Mouse (Mus musculus) heart, adult 9 months (tissue): ENCODE measurements around the gene Abcf3.
A peak's percentile ranks its signal among the peaks of the same experiment; 100 is the strongest.

ENCODE experiments used
- DNase-seq, 2 experiments: peaks; one replicate each; pipeline ENCODE4 v3.0.0; 2022; ENCODE audit warnings: low spot score in 2 of 2

Gene Abcf3

GRCm38 (mm10) chr16:20548096-20548948 lies at the start of gene Abcf3:
Gene Abcf3 (plus strand): TSS chr16:20548577.
- peak; percentile 99 for DNase-seq

DNA sequence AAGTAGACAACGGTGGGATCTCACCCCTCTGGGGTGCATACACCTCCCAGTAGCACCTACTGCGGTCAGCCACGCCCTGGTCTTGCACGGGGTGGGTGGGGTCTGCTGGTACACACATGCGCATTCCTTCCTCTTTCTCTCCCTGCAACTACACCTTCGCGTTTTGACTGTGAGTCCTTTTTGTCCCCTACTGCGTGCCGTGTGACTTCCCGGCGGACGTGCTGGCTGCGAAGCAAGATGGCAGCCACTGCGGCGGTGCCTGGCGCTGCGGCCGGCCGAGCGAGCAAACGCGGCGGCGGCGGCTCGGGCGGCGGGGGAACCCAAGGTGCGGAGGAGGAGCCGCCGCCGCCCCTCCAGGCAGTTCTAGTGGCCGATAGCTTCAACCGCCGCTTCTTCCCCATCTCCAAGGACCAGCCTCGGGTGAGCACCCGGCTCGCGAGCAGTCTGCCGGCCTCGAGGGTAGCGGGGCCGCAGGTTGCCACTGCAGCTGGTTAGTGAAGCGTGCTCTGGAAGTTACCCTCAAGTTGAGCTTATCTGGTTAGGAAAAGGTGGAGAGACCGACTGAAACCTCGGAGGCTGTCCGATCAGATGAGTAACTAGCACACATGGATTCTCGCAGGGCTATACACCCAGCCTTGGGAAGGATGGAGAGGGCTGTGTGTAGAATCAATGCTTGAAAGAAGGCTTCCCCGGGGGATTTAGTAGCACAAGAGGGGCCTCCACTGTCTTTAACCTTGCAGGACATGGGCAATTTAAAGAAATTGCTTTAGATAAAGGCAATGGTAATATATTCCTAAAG lies 49.5 kb upstream of the Abcf3 start, which contains the start of gene Eif2b5:
Gene Eif2b5, plus strand, starts transcription at position 141 of the 799 bp plus-strand sequence.
- peak; percentile 94 to 95 for DNase-seq

GRCm38 (mm10) chr16:20506000-20506399 lies 42.4 kb upstream of the Abcf3 start:
- no peak for DNase-seq

DNA sequence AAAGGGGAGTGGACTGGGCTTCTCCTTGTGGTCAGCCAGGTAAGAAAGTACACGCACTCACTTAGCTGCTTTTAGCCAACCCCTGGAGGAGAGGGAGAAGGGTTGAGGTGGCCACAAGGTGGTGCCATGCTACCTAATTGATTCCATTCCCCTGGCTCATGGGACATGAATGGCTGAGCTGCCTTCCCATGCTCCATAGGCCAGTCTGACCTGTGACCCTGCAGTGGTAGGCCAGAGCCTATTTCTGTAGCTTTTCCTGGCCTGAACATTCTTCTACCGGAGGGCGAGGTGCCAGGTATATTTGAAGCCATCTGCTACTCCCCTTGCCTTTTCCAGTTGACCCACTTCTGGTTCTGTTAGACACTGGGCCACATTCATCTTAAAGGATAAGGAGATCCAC lies 39.0 kb upstream of the Abcf3 start:
- DNase-seq: no peak

DNA sequence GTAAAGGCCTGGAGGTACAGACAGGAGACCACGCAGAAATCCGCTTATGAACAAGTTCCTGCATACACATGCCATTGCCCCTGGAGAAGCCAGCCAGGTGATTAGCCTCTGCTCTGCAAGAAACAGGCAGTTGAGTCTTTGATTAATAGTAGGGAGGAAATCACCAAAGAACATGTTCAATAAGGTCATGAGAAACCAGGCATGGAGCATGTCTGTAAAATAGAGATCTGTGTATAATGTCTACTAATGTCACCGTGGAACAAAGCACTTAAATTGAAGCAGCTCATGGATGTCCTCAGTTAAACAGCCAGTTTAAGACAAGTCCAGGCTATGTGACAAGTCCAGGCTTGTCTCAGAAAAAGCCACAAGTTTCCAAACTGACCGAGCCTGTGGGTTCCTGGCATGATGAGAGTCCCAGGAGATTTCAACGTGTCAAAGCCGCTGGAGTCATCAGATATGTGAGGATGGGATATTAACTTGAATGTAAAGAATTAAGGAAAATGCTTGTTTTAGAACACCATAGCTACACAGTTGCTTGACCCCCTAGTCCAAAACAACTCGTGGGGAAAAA lies 37.0 kb upstream of the Abcf3 start:
- DNase-seq: no peak

DNA sequence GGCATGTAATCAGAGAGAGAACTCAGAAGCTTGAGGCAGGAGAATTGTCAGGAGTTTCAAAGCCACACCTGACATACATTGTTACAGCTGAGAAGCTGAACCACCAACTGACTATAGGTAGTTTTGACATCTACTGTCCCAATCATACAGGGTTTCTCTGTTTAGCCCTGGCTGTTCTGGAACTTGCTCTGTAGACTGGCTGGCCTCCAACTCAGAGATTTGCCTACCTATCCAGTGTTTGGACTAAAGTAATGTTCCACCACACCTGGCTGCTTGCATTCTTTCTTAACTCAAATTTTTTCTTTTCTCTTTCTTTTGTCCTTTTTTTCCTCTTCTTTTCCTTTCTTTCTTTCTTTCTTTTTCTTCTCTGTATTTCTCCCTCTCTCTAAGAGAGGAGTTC lies 32.3 kb upstream of the Abcf3 start:
- DNase-seq: no peak

DNA sequence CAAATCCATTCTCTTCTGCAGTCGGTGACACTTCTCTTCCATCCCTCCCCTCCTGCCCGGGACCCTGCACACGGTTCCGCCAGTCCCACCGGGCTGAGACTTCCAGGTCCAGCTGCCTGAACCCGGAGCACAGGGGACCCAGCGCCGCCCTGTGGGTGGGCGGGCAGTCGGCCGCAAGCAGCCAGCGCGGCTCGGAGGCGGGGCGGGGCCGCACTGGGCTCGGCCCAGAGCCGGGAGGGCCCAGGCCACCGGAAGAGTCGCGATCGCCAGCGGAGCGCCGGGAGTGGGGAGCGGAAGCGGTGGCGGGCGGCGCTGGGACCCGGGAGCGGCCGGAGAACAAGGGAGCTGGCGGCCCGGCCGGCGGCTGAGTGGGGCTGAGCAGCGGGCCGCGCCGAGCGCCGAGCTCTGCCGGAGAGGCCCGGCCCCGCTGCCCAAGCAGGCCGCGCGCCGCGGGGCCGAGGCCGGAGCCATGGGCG lies 31.6 kb upstream of the Abcf3 start, which contains the start of gene Dvl3:
Gene Dvl3, plus strand, starts transcription at position 257 of the 476 bp plus-strand sequence.
- DNase-seq: peak; percentile 92

- DNase-seq: peak in 1 of 2 experiments; percentile 24
Measured at GRCm38 (mm10) chr16:20517216-20517615, 31.2 kb upstream of the Abcf3 start.

GRCm38 (mm10) chr16:20517701-20518374 lies 30.5 kb upstream of the Abcf3 start:
- DNase-seq: peak in 1 of 2 experiments; percentile 24

- no peak for DNase-seq
Measured at GRCm38 (mm10) chr16:20523886-20524285, 24.5 kb upstream of the Abcf3 start.

DNA sequence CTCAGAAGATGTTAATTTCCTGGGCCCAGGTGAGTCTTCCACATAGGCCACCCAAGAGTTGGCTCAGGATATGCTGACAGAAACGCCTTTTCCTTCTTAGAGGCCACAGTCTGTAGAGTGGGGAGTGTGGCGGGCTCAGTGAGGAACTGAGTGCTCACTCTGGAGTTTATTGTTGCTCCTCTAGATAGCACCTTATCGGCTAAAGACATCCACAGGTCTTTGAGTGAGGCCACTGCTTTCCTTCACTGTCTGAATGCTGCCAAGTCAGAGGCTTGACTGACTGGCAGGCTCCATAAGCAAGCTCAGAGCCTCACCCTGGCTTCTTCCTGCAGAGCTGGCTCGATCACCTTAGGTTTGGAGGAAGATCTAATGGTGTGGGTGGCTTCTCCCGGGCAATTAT lies 19.6 kb upstream of the Abcf3 start:
- DNase-seq: no peak

DNA sequence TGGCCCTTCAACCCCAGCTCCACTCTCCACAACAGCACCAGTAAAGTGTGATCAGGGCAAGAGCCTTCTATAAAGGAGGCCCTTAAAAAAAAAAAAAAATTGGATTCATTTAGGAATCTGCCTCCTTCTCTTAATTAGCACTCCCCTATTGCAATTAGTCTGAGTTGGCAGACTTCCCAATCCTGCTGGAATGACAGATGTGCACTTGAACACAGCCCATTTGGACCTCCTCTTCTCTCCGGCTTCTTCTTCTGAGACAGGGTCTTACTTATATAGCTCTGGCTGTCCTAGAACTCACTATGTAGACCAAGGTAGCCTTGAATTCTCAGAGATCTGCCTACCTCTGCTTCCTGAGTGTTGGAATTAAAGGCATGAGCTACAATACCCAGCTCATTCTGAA lies 19.0 kb upstream of the Abcf3 start:
- DNase-seq: no peak

DNA sequence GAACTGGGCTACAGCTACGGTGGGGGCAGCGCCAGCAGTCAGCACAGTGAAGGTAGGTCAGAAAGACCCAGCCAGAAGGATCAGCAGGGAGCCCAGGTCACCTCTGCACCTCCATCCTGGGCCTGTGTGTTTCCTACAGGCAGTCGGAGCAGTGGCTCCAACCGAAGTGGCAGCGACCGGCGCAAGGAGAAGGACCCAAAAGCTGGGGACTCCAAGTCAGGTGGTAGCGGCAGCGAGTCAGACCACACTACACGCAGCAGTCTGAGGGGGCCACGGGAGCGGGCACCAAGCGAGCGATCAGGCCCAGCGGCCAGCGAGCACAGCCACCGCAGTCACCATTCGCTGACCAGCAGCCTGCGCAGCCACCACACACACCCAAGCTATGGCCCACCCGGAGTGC lies 17.4 kb upstream of the Abcf3 start:
- no peak for DNase-seq

- no peak for DNase-seq
Measured at GRCm38 (mm10) chr16:20534617-20535295, 13.6 kb upstream of the Abcf3 start.

DNA sequence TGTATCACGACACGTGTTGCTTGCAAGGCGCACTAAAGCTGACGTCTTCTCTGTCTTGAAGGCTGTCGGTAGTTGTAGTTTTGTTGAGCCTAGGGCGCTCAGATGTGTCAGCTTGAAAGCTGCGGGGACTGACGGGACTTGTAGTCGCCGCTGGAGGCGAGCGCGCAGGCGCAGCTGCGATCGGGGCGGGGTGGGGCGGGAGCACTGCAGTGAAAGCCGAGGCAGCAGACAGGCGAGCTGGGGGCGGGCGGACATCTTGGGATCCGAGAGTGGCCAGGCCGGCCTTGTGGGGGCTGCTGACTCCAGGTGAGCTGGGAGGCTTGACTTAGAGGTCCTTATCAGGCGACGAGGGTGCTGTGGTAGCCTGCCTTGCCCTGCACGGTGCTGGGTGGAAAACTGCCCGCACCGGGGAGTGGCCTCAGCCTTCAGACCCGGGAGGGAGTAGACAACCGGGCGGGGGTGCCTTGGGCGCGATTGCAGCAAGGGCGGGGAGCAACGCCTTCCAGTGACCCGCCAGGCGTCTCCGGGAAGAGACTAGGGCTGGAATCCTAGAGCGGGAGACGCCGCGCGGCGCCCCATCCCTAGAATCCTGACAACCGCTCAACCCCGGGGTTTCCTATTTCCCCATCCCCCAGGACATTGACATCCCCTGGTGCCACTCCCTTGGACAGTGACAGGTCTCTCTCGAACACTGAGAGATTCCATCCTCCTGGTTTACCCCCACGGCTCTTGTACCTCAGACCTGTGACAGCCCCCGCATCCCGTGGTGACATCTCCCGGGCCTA lies 12.9 kb upstream of the Abcf3 start, which contains the start of gene Ap2m1:
Gene Ap2m1, plus strand, starts transcription at position 183 of the 785 bp plus-strand sequence.
- DNase-seq: peak; percentile 97 to 98

- DNase-seq: no peak
Measured at GRCm38 (mm10) chr16:20536081-20536665, 12.2 kb upstream of the Abcf3 start.

GRCm38 (mm10) chr16:20537071-20537471 lies 11.3 kb upstream of the Abcf3 start:
- DNase-seq: no peak

DNA sequence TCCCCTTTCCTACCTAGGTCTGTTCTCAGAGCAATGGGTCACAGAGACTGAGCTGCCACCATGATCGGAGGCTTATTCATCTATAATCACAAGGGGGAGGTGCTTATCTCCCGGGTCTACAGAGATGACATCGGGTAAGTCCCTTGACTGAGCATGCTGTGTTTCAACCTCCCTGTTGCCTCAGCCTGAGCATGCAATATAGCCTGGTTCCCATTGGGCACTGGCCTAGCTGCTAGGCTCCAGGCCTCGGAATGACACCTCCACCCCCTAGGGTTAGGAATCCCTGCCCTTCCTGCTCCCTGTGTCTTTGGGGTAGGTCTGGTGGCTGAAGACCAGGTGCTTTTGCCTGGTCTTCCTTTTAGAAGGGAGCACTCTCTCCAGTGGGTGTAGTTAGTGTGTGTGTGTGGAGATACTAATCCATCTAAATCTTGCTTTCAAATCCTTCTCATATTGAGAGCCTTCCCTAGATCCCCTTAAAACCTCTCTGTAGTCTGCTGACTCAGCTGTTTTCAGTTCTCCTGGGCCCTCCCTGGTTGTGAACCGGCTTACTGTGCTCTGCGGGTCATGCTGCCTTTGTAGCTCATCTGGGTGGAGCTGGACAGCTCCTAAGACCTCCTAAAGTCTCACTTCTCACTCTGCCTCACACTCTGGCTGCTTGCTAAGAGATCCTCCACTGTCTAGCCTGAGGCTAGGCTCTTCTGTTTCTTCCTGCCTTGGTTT lies 10.6 kb upstream of the Abcf3 start:
- no peak for DNase-seq

GRCm38 (mm10) chr16:20539649-20540048 lies 8.7 kb upstream of the Abcf3 start:
- no peak for DNase-seq
